Mouse (Mus musculus): ENCODE results near the gene Tax1bp1.
"Not testable (repeated sequence)": the region's sequence is repeated elsewhere in the genome, so short reads cannot be mapped to it uniquely, and the experiment has no call there.

Tax1bp1 gene

GRCm38 (mm10) chr6:52713104-52713896 lies at the start of gene Tax1bp1:
TSS of gene Tax1bp1 (plus strand) at chr6:52713729.
- peak; percentile 89 to 91 for DNase-seq (ENCODE audit: low spot score in 2 of 2)

GRCm38 (mm10) chr6:52667641-52668040 lies 45.9 kb upstream of the Tax1bp1 start:
- DNase-seq (ENCODE audit: low spot score in 2 of 2), result no peak

DNA sequence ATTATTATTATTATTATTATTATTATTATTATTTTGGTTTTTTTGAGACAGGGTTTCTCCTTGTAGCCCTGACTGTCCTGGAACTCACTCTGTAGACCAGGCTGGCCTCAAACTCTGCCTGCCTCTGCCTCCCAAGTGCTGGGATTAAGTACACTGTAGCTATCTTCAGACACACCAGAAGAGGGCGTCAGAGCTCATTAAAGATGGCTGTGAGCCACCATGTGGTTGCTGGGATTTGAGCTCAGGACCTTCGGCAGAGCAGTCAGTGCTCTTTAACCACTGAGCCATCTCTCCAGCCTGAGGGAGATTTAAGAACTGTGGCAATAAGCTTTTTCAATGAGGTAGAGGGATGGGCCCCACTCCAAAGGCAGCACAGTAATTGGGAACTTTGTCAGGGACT lies 43.7 kb upstream of the Tax1bp1 start:
- not testable (repeated sequence) for DNase-seq (ENCODE audit: low spot score in 2 of 2)

DNA sequence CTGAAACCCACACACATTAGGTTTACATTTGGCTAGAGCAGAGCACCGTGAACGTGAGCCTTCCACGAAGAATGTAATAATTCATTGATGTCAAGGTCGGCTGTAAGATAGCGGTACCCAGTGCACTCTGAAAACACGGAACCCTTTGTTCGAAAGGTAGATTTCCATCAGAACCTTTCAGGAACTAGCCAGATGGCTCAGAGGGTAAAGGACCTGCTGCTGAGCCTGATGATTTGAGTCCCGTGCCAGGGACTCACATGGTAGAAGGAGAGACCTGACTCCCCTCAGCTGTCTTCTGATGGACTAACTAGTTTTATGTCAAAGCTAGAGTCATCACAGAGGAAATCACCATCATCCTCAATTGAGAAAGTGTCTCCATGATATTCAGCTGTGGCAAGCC lies 41.7 kb upstream of the Tax1bp1 start:
- no peak for DNase-seq (ENCODE audit: low spot score in 2 of 2)

DNA sequence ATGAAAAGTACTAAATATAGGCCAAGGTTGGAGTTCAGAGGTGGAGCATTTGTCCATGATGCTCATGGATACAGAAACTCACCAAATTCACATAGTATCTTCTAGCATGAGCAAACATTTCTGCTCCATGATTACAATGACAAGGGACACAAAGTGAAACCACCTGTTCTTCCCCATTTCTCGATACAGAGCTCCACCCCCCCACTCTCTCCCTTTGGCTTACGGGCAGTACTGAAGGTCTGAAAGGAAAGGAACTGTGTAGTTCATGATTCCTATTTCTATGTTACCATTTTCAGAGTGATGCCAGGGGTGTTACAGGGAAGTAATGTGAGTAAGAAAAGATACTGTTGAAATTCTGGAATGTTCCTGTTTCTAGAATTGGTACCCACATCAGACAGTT lies 41.0 kb upstream of the Tax1bp1 start:
- no peak for DNase-seq (ENCODE audit: low spot score in 2 of 2)

GRCm38 (mm10) chr6:52673706-52674105 lies 39.8 kb upstream of the Tax1bp1 start:
- DNase-seq (ENCODE audit: low spot score in 2 of 2), result no peak

- DNase-seq (ENCODE audit: low spot score in 2 of 2), result no peak
Measured at GRCm38 (mm10) chr6:52674541-52674940, 39.0 kb upstream of the Tax1bp1 start.

- DNase-seq (ENCODE audit: low spot score in 2 of 2), result no peak
Measured at GRCm38 (mm10) chr6:52675222-52675921, 38.2 kb upstream of the Tax1bp1 start.

- DNase-seq (ENCODE audit: low spot score in 2 of 2), result not testable (repeated sequence)
Measured at GRCm38 (mm10) chr6:52677534-52677933, 36.0 kb upstream of the Tax1bp1 start.

DNA sequence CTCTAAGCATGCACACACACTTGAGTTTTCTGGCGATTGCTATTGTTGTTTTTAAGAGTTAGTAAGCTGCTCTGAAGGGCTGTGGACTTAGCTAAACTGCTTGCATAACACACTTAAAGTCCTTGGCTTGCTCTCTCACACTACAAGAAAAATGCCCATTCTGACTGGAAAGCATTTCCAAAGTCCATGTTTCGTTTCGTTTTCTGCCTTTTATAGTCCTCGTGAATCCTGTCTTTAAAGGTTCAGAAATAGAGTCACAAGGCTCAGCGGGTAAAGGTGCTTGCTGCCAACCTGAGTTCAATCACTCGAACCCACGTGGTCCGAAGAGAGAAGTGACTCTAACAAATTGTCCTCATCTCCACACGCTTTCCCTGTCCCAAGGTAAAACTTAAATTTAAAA lies 34.0 kb upstream of the Tax1bp1 start:
- no peak for DNase-seq (ENCODE audit: low spot score in 2 of 2)

GRCm38 (mm10) chr6:52680458-52681032 lies 33.0 kb upstream of the Tax1bp1 start:
- no peak for DNase-seq (ENCODE audit: low spot score in 2 of 2)

- no peak for DNase-seq (ENCODE audit: low spot score in 2 of 2)
Measured at GRCm38 (mm10) chr6:52681847-52682485, 31.6 kb upstream of the Tax1bp1 start.

- DNase-seq (ENCODE audit: low spot score in 2 of 2), result no peak
Measured at GRCm38 (mm10) chr6:52682607-52683006, 30.9 kb upstream of the Tax1bp1 start.

DNA sequence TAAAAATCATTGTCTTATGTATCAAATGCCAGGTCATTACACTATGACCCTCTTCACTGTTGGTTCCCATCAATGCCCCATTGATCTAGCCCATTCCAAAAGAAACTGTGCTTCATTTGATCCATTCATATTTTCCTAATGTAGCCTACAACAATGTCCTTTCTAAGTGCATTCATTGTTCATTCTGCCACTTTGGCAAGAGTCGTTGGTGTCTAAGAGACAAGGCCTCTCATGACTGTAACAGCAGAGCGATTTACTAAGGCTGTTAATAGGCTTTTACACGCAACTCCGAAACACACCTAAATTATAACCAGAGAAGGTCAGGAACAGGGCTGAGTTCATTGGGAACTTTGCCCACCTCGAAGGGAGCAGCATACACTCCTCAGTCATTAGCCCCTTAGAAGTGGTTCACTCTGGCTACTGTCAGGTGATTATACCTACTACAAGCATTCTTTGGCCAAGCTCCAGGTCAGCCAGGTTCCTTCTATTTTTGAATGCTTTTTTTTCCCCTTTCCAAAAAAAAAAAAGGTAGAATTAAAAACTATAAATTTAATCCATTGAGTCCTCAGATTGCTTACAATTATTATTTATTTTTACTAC lies 26.5 kb upstream of the Tax1bp1 start:
- DNase-seq (ENCODE audit: low spot score in 2 of 2), result no peak

DNA sequence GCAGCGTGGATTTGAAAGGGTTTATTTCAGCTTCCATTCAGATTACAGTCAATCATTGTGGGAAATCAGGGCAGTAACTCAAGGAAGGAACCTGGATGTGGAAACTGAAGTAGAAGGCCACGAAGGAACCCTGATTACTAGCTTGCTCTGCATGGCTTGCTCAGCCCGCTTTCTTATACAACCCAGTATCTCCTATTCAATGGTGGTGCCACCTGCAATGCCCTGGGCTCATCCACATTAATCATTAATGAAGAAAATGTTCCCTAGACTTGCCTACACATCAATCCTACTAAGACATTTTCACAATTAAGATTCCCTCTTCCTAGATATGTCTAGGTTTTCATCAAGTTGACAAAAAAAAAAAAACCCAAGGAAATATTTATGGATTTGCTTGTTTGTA lies 23.2 kb upstream of the Tax1bp1 start:
- no peak for DNase-seq (ENCODE audit: low spot score in 2 of 2)

GRCm38 (mm10) chr6:52691800-52692199 lies 21.7 kb upstream of the Tax1bp1 start:
- DNase-seq (ENCODE audit: low spot score in 2 of 2), result no peak

DNA sequence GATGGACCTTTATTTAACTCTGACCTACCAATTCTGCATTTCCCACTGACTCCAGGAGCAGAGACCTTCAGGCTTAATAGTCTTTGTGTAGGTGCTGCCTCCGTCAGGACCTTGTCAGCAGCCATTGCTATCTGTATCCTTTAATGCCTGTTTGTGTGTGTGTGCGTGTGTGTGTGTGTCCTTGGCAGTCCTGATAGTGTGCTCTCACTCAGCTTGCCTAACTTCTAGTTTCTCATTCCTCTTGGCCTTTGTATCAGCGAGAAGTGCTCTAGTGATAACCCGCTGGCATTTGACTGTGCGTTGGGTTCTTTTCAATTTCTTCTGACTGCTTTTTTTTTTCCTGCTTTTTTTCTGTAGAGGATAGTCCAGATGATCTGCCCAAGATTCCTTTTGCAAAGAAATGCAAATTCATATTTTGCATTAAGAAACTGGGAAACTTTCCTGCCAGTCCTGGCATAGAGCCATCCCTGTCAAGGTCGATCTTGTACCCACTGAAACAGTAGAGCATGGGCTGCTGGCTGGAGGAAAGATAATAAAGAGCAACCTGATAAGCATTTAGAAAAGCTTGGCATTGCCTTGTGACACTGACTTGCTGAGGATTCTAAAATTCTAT lies 21.0 kb upstream of the Tax1bp1 start:
- no peak for DNase-seq (ENCODE audit: low spot score in 2 of 2)

- no peak for DNase-seq (ENCODE audit: low spot score in 2 of 2)
Measured at GRCm38 (mm10) chr6:52697964-52698535, 15.5 kb upstream of the Tax1bp1 start.

DNA sequence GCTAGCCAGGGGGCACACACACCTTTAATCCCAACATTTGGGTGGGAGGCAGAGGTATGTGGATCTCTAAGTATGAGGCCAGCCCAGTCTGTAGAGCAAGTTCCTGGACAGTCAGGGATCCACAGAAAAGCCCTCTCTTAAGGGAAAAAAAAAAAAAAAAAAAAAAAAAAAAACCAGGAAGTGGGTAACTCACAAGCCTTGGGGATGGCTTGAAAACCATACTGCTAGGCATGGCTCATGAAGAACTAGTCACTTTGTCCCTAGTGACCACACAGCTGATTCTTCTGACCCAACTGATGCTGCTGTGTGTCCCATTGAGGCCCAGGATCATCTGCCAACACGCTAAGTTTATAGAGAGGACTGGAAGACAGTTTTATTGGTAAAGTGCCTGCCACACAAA lies 14.5 kb upstream of the Tax1bp1 start:
- DNase-seq (ENCODE audit: low spot score in 2 of 2), result no peak

DNA sequence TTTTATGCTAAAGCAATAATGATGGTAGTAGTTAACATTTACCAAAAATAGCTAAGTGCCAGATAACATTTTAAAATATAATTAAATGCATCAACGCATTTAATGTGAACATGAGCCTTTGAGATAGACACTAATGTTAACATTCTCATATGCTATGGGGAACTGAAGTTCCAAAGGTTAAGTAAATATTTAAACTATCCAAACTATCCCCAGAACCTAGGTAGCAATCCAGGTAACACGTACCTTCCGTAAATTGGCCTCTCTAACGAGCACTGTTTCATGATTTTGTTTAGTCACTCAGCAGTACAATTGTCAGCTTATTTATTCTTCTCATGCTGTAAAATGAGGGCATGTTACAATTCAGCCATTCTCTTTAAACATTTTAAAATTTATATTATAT lies 13.6 kb upstream of the Tax1bp1 start:
- DNase-seq (ENCODE audit: low spot score in 2 of 2), result no peak

- no peak for DNase-seq (ENCODE audit: low spot score in 2 of 2)
Measured at GRCm38 (mm10) chr6:52703263-52703662, 10.3 kb upstream of the Tax1bp1 start.
